Mouse (Mus musculus): ENCODE measurements around the gene Zdhhc12.

DNA sequence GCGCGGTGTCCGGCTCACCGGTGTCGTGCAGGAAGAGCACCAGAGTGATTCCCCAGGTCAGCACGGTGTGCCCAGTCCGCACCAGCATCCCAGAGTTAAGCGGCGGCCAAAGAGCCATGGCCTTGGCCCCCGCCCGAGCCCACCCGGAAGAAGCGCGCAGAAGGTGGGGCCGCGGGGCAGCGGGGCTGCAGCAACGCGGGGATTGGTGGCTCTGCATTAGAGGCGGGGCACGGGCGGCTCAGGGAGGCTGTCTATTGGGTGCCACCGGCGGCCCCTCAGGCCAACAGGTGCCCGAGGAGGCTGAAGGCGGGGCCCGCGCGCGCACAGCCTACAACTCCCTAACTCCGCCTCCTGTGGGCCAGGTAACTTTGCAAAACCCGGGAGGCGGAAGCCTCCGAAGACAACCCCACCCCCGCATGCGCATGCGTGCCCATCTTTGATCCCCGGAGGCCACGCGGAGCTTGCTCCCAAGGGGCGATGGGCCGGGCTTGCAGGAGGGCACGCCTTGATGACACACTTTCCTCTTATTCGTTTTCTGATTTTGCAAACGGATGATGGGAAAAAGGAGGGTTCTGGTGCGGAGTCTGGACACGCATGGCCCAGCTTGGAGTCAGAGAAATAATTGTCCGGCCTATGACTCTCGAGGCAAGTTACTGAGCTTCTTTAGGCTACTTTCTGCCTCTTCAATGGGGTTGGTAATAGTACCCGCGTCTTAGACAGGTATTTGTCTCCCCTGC lies at the start of gene Zdhhc12:
- TF ChIP-seq GATA1 (IDR thresholded peaks at IDR 0.05; ENCODE audit: borderline replicate concordance, low read length) (no peak), FLI1 (IDR thresholded peaks at IDR 0.05; ENCODE audit: low read length) (no peak)

Data from megakaryocyte, embryonic 14.5 days (primary cell).